Mouse (Mus musculus): ENCODE measurements at regions not wholly inside any gene's neighbourhood (a gene's known extent, or its start where the extent isn't known, plus 50 kb on each side); places are given as distances from the start of the nearest gene placed in this dataset.
A peak's percentile ranks its signal among the peaks of the same experiment; 100 is the strongest.

- Histone ChIP-seq H3K4me3 (ENCODE audit: low read length) (no peak overlapping the region), H3K27me3 (ENCODE audit: insufficient read depth, low read length) (no peaks in the 10 kb centered on the region), H3K4me1 (ENCODE audit: insufficient read depth, low read length) (no peaks in the 10 kb centered on the region), H3K27ac (no peak overlapping the region), H3K9ac (replicated peaks; ENCODE audit: low read length) (no peak overlapping the region), H3K36me3 (ENCODE audit: insufficient read depth, low read length) (no peaks in the 10 kb centered on the region), H3K9me3 (ENCODE audit: low read length) (peaks cover 5% of the 10 kb centered on the region; the same call in 1 of the 2 replicates), H3K4me2 (ENCODE audit: low read depth, low read length) (no peak overlapping the region)
- DNase-seq (ENCODE audit: low spot score) = no peak
- no peak for ATAC-seq
- no peak for TF ChIP-seq CTCF (IDR thresholded peaks at IDR 0.05; ENCODE audit: low read depth)
- 80% methylated on average over 3 of the region's 3 CpGs for WGBS
Observed at GRCm38 (mm10) chr15:95714408-95714807, 58.6 kb upstream of the Dbx2 start.

- TF ChIP-seq CTCF (IDR thresholded peaks at IDR 0.05; ENCODE audit: low read depth) = no peak
- Histone ChIP-seq H3K4me1 (ENCODE audit: insufficient read depth, low read length) (no peaks in the 10 kb centered on the region), H3K27ac (no peak overlapping the region), H3K27me3 (ENCODE audit: insufficient read depth, low read length) (no peaks in the 10 kb centered on the region), H3K36me3 (ENCODE audit: insufficient read depth, low read length) (no peaks in the 10 kb centered on the region), H3K4me2 (ENCODE audit: low read depth, low read length) (no peak overlapping the region), H3K4me3 (ENCODE audit: low read length) (no peak overlapping the region), H3K9ac (replicated peaks; ENCODE audit: low read length) (no peak overlapping the region), H3K9me3 (ENCODE audit: low read length) (no peaks in the 10 kb centered on the region)
- 92% methylated on average over 9 of the region's 9 CpGs for WGBS
- ATAC-seq = no peak
- no peak for DNase-seq (ENCODE audit: low spot score)
Observed at GRCm38 (mm10) chr15:95715941-95716340, 60.2 kb upstream of the Dbx2 start.

- H3K4me1 ChIP-seq (ENCODE audit: insufficient read depth, low read length) = no peaks in the 10 kb centered on the region
- peak; percentile 58 for TF ChIP-seq CTCF (IDR thresholded peaks at IDR 0.05; ENCODE audit: low read depth)
- no peak overlapping the region for H3K9ac ChIP-seq (replicated peaks; ENCODE audit: low read length)
- DNase-seq (ENCODE audit: low spot score) (no peak), ATAC-seq (no peak)
- H3K9me3 ChIP-seq (ENCODE audit: low read length) = no peaks in the 10 kb centered on the region
- no peak overlapping the region for H3K27ac ChIP-seq
- H3K36me3 ChIP-seq (ENCODE audit: insufficient read depth, low read length) = no peaks in the 10 kb centered on the region
- no peaks in the 10 kb centered on the region for H3K27me3 ChIP-seq (ENCODE audit: insufficient read depth, low read length)
- 38% methylated on average over 7 of the region's 7 CpGs for WGBS
- H3K4me3 ChIP-seq (ENCODE audit: low read length) = no peak overlapping the region
- H3K4me2 ChIP-seq (ENCODE audit: low read depth, low read length) = no peak overlapping the region
Observed at GRCm38 (mm10) chr15:95723699-95724098, 66.9 kb upstream of the Ano6 start.

GRCm38 (mm10) chr15:95725866-95726265, 64.8 kb upstream of the Ano6 start:
- peak; percentile 76 for ATAC-seq
- TF ChIP-seq CTCF (IDR thresholded peaks at IDR 0.05; ENCODE audit: low read depth) = peak; percentile 92
- no peak overlapping the region for H3K9ac ChIP-seq (replicated peaks; ENCODE audit: low read length)
- WGBS = 37% methylated on average over 11 of the region's 11 CpGs
- no peaks in the 10 kb centered on the region for H3K36me3 ChIP-seq (ENCODE audit: insufficient read depth, low read length)
- no peaks in the 10 kb centered on the region for H3K27me3 ChIP-seq (ENCODE audit: insufficient read depth, low read length)
- no peaks in the 10 kb centered on the region for H3K9me3 ChIP-seq (ENCODE audit: low read length)
- no peaks in the 10 kb centered on the region for H3K4me1 ChIP-seq (ENCODE audit: insufficient read depth, low read length)
- peak; percentile 86 for DNase-seq (ENCODE audit: low spot score)
- no peak overlapping the region for H3K27ac ChIP-seq
- H3K4me3 ChIP-seq (ENCODE audit: low read length) = no peak overlapping the region
- no peak overlapping the region for H3K4me2 ChIP-seq (ENCODE audit: low read depth, low read length)

- no peak overlapping the region for H3K9ac ChIP-seq (replicated peaks; ENCODE audit: low read length)
- no peak overlapping the region for H3K4me2 ChIP-seq (ENCODE audit: low read depth, low read length)
- H3K4me3 ChIP-seq (ENCODE audit: low read length) = no peak overlapping the region
- H3K9me3 ChIP-seq (ENCODE audit: low read length) = no peaks in the 10 kb centered on the region
- no peak overlapping the region for H3K27ac ChIP-seq
- 73% methylated on average over 13 of the region's 13 CpGs for WGBS
- no peaks in the 10 kb centered on the region for H3K27me3 ChIP-seq (ENCODE audit: insufficient read depth, low read length)
- DNase-seq (ENCODE audit: low spot score) (no peak), ATAC-seq (no peak)
- TF ChIP-seq CTCF (IDR thresholded peaks at IDR 0.05; ENCODE audit: low read depth) = no peak
- no peaks in the 10 kb centered on the region for H3K36me3 ChIP-seq (ENCODE audit: insufficient read depth, low read length)
- H3K4me1 ChIP-seq (ENCODE audit: insufficient read depth, low read length) = no peaks in the 10 kb centered on the region
Observed at GRCm38 (mm10) chr15:95726516-95726915, 64.1 kb upstream of the Ano6 start.

- ATAC-seq = no peak
- no peak overlapping the region for H3K27ac ChIP-seq
- H3K4me2 ChIP-seq (ENCODE audit: low read depth, low read length) = no peak overlapping the region
- no peak for DNase-seq (ENCODE audit: low spot score)
- H3K9ac ChIP-seq (replicated peaks; ENCODE audit: low read length) = no peak overlapping the region
- TF ChIP-seq CTCF (IDR thresholded peaks at IDR 0.05; ENCODE audit: low read depth) = no peak
- no peak overlapping the region for H3K4me3 ChIP-seq (ENCODE audit: low read length)
- no peaks in the 10 kb centered on the region for H3K36me3 ChIP-seq (ENCODE audit: insufficient read depth, low read length)
- no peaks in the 10 kb centered on the region for H3K9me3 ChIP-seq (ENCODE audit: low read length)
- 45% methylated on average over 1 of the region's 1 CpGs for WGBS
- no peaks in the 10 kb centered on the region for H3K27me3 ChIP-seq (ENCODE audit: insufficient read depth, low read length)
- H3K4me1 ChIP-seq (ENCODE audit: insufficient read depth, low read length) = no peaks in the 10 kb centered on the region
Observed at GRCm38 (mm10) chr15:95735746-95736145, 54.9 kb upstream of the Ano6 start.

All from hindbrain, postnatal 0 days (tissue).